In genomic region chr5:117955675-117956420, GRCm38 (mm10) we compare ENCODE assay signal across 9 mouse cellular contexts. TPM values are rescaled to one million over a fixed set of nuclear protein-coding genes. Genes with fewer than 3 reads are reported as not detected.
DNase-seq lines count a peak whose midpoint lies in the region; ATAC-seq and TF ChIP-seq lines count a peak whose summit lies in the region.
"Had no signal": no experiment of that assay in that cellular context is flagged by ENCODE, and none has a peak within 500 bp of the region (broad histone marks: within the 10 kb centered on the region; RNA-seq: fewer than 3 reads in every experiment).

No protein-coding gene starts in this region.

- H3K27me3 ChIP-seq in intestine, postnatal 0 days (replicated peaks; ENCODE audit: control insufficient read depth, insufficient read depth, low read length): no peaks in the 10 kb centered on the region
- H3K27me3 ChIP-seq in intestine, embryonic 15.5 days (replicated peaks): no peaks in the 10 kb centered on the region
- no peaks in the 10 kb centered on the region for H3K27me3 ChIP-seq in ES-Bruce4 (ENCODE audit: control insufficient read depth, insufficient read depth, low read length, poor library complexity, severe bottlenecking)
- no peaks in the 10 kb centered on the region for H3K27me3 ChIP-seq in midbrain, embryonic 16.5 days (ENCODE audit: control insufficient read depth, insufficient read depth, low read depth, low read length)

- ATAC-seq in intestine, postnatal 0 days: no peak
- no peak for ATAC-seq in intestine, embryonic 15.5 days
- ATAC-seq in megakaryocyte, adult 5-6 weeks (ENCODE audit: poor library complexity, severe bottlenecking): peak; percentile 56
- no peak for ATAC-seq in midbrain, embryonic 16.5 days

- H3K9me3 ChIP-seq in intestine, postnatal 0 days (ENCODE audit: control insufficient read depth): no peaks in the 10 kb centered on the region
- no peaks in the 10 kb centered on the region for H3K9me3 ChIP-seq in intestine, embryonic 15.5 days
- no peaks in the 10 kb centered on the region for H3K9me3 ChIP-seq in ES-Bruce4 (replicated peaks; ENCODE audit: control insufficient read depth, insufficient read depth, low read length, poor library complexity, severe bottlenecking)
- no peaks in the 10 kb centered on the region for H3K9me3 ChIP-seq in midbrain, embryonic 16.5 days (replicated peaks; ENCODE audit: control insufficient read depth, low read length, poor library complexity, severe bottlenecking)
- H3K9me3 ChIP-seq: liver, embryonic 13.5 days had no signal

- no peak for TF ChIP-seq EP300 in ES-Bruce4 (IDR thresholded peaks at IDR 0.05; ENCODE audit: insufficient read depth, low read depth, low read length)

- 33% methylated on average over 10 of the region's 10 CpGs for WGBS in intestine, postnatal 0 days
- 31% methylated on average over 10 of the region's 10 CpGs for WGBS in intestine, embryonic 15.5 days
- 17% methylated on average over 10 of the region's 10 CpGs for WGBS in bone marrow, adult 2 months
- 36% methylated on average over 10 of the region's 10 CpGs for WGBS in midbrain, embryonic 16.5 days

- no peak overlapping the region for H3K4me2 ChIP-seq in intestine, postnatal 0 days (replicated peaks; ENCODE audit: low read depth)
- no peak overlapping the region for H3K4me2 ChIP-seq in intestine, embryonic 15.5 days (replicated peaks)
- no peak overlapping the region for H3K4me2 ChIP-seq in midbrain, embryonic 16.5 days (ENCODE audit: low read length)
- H3K4me2 ChIP-seq: liver, embryonic 13.5 days had no signal

- peak; percentile 77 for TF ChIP-seq CTCF in intestine, postnatal 0 days (IDR thresholded peaks at IDR 0.05; ENCODE audit: low read depth)
- TF ChIP-seq CTCF in ES-Bruce4 (IDR thresholded peaks at IDR 0.05; ENCODE audit: low read depth, low read length): peak; percentile 58
- peak; percentile 58 for TF ChIP-seq CTCF in bone marrow, adult 2 months (IDR thresholded peaks at IDR 0.05; ENCODE audit: control insufficient read depth, insufficient read depth, low read length)
- TF ChIP-seq CTCF in embryonic fibroblast, embryonic 13.5 days (IDR thresholded peaks at IDR 0.05; ENCODE audit: borderline replicate concordance, insufficient read depth, low read length): peak; percentile 28; the same call in 1 of the 2 replicates

- H3K4me1 ChIP-seq in intestine, postnatal 0 days (replicated peaks; ENCODE audit: control insufficient read depth, insufficient read depth, low read length): no peaks in the 10 kb centered on the region
- no peaks in the 10 kb centered on the region for H3K4me1 ChIP-seq in intestine, embryonic 15.5 days (replicated peaks)
- no peaks in the 10 kb centered on the region for H3K4me1 ChIP-seq in ES-Bruce4 (ENCODE audit: control insufficient read depth, insufficient read depth, low read length)
- no peaks in the 10 kb centered on the region; the same call in 1 of the 2 replicates for H3K4me1 ChIP-seq in bone marrow, adult 2 months (ENCODE audit: control insufficient read depth, insufficient read depth, low read length)
- no peaks in the 10 kb centered on the region for H3K4me1 ChIP-seq in embryonic fibroblast, embryonic 13.5 days (ENCODE audit: control insufficient read depth, insufficient read depth, low read length)
- H3K4me1 ChIP-seq in midbrain, embryonic 16.5 days (ENCODE audit: control insufficient read depth, insufficient read depth, low read length): no peaks in the 10 kb centered on the region

- no peak for DNase-seq in right cerebral cortex, adult 18-20 months
- DNase-seq: liver, embryonic 13.5 days had no signal

- H3K27ac ChIP-seq in intestine, postnatal 0 days (ENCODE audit: low read depth, low read length): no peak overlapping the region
- no peak overlapping the region for H3K27ac ChIP-seq in intestine, embryonic 15.5 days
- H3K27ac ChIP-seq in ES-Bruce4 (ENCODE audit: insufficient read depth, low read length): no peak overlapping the region
- H3K27ac ChIP-seq in bone marrow, adult 2 months (ENCODE audit: control insufficient read depth, insufficient read depth, low read depth, low read length, poor library complexity): no peak overlapping the region
- H3K27ac ChIP-seq in embryonic fibroblast, embryonic 13.5 days (ENCODE audit: insufficient read depth, low read length): no peak overlapping the region
- H3K27ac ChIP-seq in midbrain, embryonic 16.5 days (ENCODE audit: low read length): no peak overlapping the region
- H3K27ac ChIP-seq: liver, embryonic 13.5 days had no signal

- no peak for TF ChIP-seq POLR2A in ES-Bruce4 (IDR thresholded peaks at IDR 0.05; ENCODE audit: insufficient read depth, low read length)
- TF ChIP-seq POLR2A in bone marrow, adult 2 months (IDR thresholded peaks at IDR 0.05; ENCODE audit: borderline replicate concordance, control insufficient read depth, low read depth, low read length): no peak
- TF ChIP-seq POLR2A in embryonic fibroblast, embryonic 13.5 days (IDR thresholded peaks at IDR 0.05; ENCODE audit: low read depth, low read length): no peak

- H3K36me3 ChIP-seq in intestine, postnatal 0 days (ENCODE audit: control insufficient read depth, insufficient read depth): no peaks in the 10 kb centered on the region
- H3K36me3 ChIP-seq in intestine, embryonic 15.5 days: no peaks in the 10 kb centered on the region
- no peaks in the 10 kb centered on the region for H3K36me3 ChIP-seq in ES-Bruce4 (ENCODE audit: control insufficient read depth, insufficient read depth, low read length, poor library complexity, severe bottlenecking)
- H3K36me3 ChIP-seq in midbrain, embryonic 16.5 days (ENCODE audit: control insufficient read depth, insufficient read depth, low read length): no peaks in the 10 kb centered on the region
- H3K36me3 ChIP-seq: liver, embryonic 13.5 days had no signal

- no peak overlapping the region for H3K4me3 ChIP-seq in intestine, postnatal 0 days (ENCODE audit: low read depth, low read length)
- H3K4me3 ChIP-seq in intestine, embryonic 15.5 days (replicated peaks): no peak overlapping the region
- no peak overlapping the region for H3K4me3 ChIP-seq in ES-Bruce4 (ENCODE audit: low read depth, low read length)
- no peak overlapping the region for H3K4me3 ChIP-seq in bone marrow, adult 2 months (replicated peaks; ENCODE audit: control insufficient read depth, low read depth, low read length)
- no peak overlapping the region for H3K4me3 ChIP-seq in embryonic fibroblast, embryonic 13.5 days (ENCODE audit: insufficient read depth, low read length)
- H3K4me3 ChIP-seq in midbrain, embryonic 16.5 days (ENCODE audit: low read depth, low read length): no peak overlapping the region
- H3K4me3 ChIP-seq: liver, embryonic 13.5 days had no signal

- H3K9ac ChIP-seq in intestine, postnatal 0 days (ENCODE audit: low read depth, low read length): no peak overlapping the region
- H3K9ac ChIP-seq in intestine, embryonic 15.5 days: no peak overlapping the region
- no peak overlapping the region for H3K9ac ChIP-seq in ES-Bruce4 (ENCODE audit: low read depth, poor library complexity, severe bottlenecking)
- H3K9ac ChIP-seq in midbrain, embryonic 16.5 days (ENCODE audit: low read depth, low read length): no peak overlapping the region
- H3K9ac ChIP-seq: liver, embryonic 13.5 days had no signal

RNA-seq across cellular contexts. Expression of gene Fbxo21, which starts 20.7 kb away (rescaled TPM):
- 20.7 and 21.2 TPM in 2 replicates for polyA plus RNA-seq in intestine, postnatal 0 days (2015; fragmentation: Nextera tagmentation; extraction: Ambion mirVana)
- 56.1 and 56.7 TPM in 2 replicates for polyA plus RNA-seq in intestine, embryonic 15.5 days (2015; fragmentation: Nextera tagmentation; extraction: Ambion mirVana)
- polyA plus RNA-seq in ES-Bruce4 (2011; ENCODE audit: insufficient read depth, insufficient read length, low read depth, missing spikeins): 54.6 and 60.1 TPM in 2 replicates
- 2.2 and 5.8 TPM in 2 replicates for polyA plus RNA-seq in bone marrow, adult 2 months (2011; ENCODE audit: insufficient read depth, insufficient read length, low replicate concordance, missing spikeins)
- polyA plus RNA-seq in embryonic fibroblast, embryonic 13.5 days (2011; ENCODE audit: insufficient read length, low read depth, missing spikeins): 27.1 and 39.0 TPM in 2 replicates
- 2.0 and 3.1 TPM in 2 replicates for total RNA-seq in megakaryocyte, adult 5-6 weeks (2015)
- total RNA-seq in megakaryocyte, adult 5-6 weeks (2017): 4.2 and 4.8 TPM in 2 replicates
- 173 and 181 TPM in 2 replicates for polyA plus RNA-seq in midbrain, embryonic 16.5 days (2015; fragmentation: Nextera tagmentation; extraction: Ambion mirVana)
